Mouse (Mus musculus) liver, embryonic 14.5 days (tissue): ENCODE measurements at regions not wholly inside any gene's neighbourhood (a gene's known extent, or its start where the extent isn't known, plus 50 kb on each side); places are given as distances from the start of the nearest gene placed in this dataset.

ENCODE experiments used
- ATAC-seq: fragments of 200-750 bp; cut with Nextera tagmentation; 2 replicates; pipeline ENCODE4 v1.8.0; 2017; ENCODE audit warnings: moderate number of reproducible peaks, mild to moderate bottlenecking, moderate library complexity; ENCODE audit not compliant: insufficient read depth
- DNase-seq, 3 experiments: peaks; one replicate each; pipeline ENCODE4 v3.0.0-alpha.2; 2012 to 2013; ENCODE audit warnings: low read depth in 3 of 3, low spot score in 3 of 3
- H3K27ac ChIP-seq: fragments of 300-500 bp; sonication (generic); 2 replicates; pipeline ENCODE4 v1.5.1; 2014; ENCODE audit warnings: moderate library complexity, mild to moderate bottlenecking, control low read depth, inconsistent platforms
- H3K27me3 ChIP-seq: fragments of 300-500 bp; sonication (generic); 2 replicates; pipeline ENCODE4 v1.6.1; 2014; ENCODE audit warnings: mild to moderate bottlenecking, low read length, moderate library complexity; ENCODE audit not compliant: control insufficient read depth, insufficient read depth
- H3K36me3 ChIP-seq: fragments of 300-500 bp; sonication (generic); replicated peaks from 2 replicates; pipeline ENCODE4 v1.6.1; 2014; ENCODE audit warnings: low read depth; ENCODE audit not compliant: control insufficient read depth, insufficient read depth
- H3K4me1 ChIP-seq, 2 experiments: fragments of 200-500 bp in 1 of 2; fragments of 300-500 bp in 1 of 2; sonication (generic) in 1 of 2; replicated peaks; 2 replicates each; pipeline ENCODE4 v1.6.1; 2012 to 2014; ENCODE audit warnings: antibody characterized with exemption in 1 of 2, inconsistent platforms in 1 of 2, low read length in 1 of 2; ENCODE audit not compliant: control insufficient read depth in 2 of 2, insufficient read depth in 2 of 2
- H3K4me2 ChIP-seq: fragments of 300-500 bp; sonication (generic); 2 replicates; pipeline ENCODE4 v1.6.1; 2014; ENCODE audit warnings: low read depth, mild to moderate bottlenecking, control low read depth, moderate library complexity
- H3K4me3 ChIP-seq, 2 experiments: fragments of 200-500 bp in 1 of 2; fragments of 300-500 bp in 1 of 2; sonication (generic) in 1 of 2; 2 replicates each; pipeline ENCODE4 v1.5.1; 2012 to 2014; ENCODE audit warnings: low read depth in 2 of 2, low read length in 2 of 2, mild to moderate bottlenecking in 2 of 2, control low read depth in 1 of 2, inconsistent platforms in 1 of 2, moderate library complexity in 1 of 2; ENCODE audit not compliant: insufficient read depth in 1 of 2
- H3K9ac ChIP-seq: fragments of 300-500 bp; sonication (generic); replicated peaks from 2 replicates; pipeline ENCODE4 v1.6.1; 2014; ENCODE audit warnings: mild to moderate bottlenecking, control low read depth, moderate library complexity
- H3K9me3 ChIP-seq: fragments of 300-500 bp; sonication (generic); 2 replicates; pipeline ENCODE4 v1.6.1; 2016; ENCODE audit warnings: low read length, mixed read lengths; ENCODE audit not compliant: control insufficient read depth
- CTCF ChIP-seq: IDR thresholded peaks from 2 replicates; pipeline ENCODE4 v1.5.1; 2016; ENCODE audit warnings: antibody characterized with exemption, low read depth, control low read depth
- EP300 ChIP-seq: IDR thresholded peaks from 2 replicates; pipeline ENCODE4 v1.6.1; 2016; ENCODE audit warnings: antibody characterized with exemption, low read depth
- WGBS: fragments of 180-500 bp; shearing (Covaris S2); extraction: QIAGEN DNeasy Blood & Tissue Kit; methylation state at CpG from one replicate; pipeline ENCODE4 v1.1.7; 2014; ENCODE audit not compliant: insufficient replicate concordance; 5-methylcytosine and 5-hydroxymethylcytosine counted together

GRCm38 (mm10) chr17:45869014-45869968 lies 135.6 kb upstream of the 1600014C23Rik start:
- H3K36me3 ChIP-seq, result no peaks in the 10 kb centered on the region
- H3K9ac ChIP-seq, result no peak overlapping the region
- no peaks in the 10 kb centered on the region for H3K9me3 ChIP-seq
- peaks cover 17% of the 10 kb centered on the region for H3K27me3 ChIP-seq
- H3K4me2 ChIP-seq, result no peak overlapping the region
- TF ChIP-seq CTCF (no peak), EP300 (no peak)
- DNase-seq, result no peak
- H3K27ac ChIP-seq, result no peak overlapping the region
- peaks cover 0 to 12% of the 10 kb centered on the region in 2 experiments; a peak in 2 of 4 replicates for H3K4me1 ChIP-seq
- 58% methylated on average over 17 of the region's 17 CpGs for WGBS
- no peak for ATAC-seq
- no peak overlapping the region for H3K4me3 ChIP-seq

DNA sequence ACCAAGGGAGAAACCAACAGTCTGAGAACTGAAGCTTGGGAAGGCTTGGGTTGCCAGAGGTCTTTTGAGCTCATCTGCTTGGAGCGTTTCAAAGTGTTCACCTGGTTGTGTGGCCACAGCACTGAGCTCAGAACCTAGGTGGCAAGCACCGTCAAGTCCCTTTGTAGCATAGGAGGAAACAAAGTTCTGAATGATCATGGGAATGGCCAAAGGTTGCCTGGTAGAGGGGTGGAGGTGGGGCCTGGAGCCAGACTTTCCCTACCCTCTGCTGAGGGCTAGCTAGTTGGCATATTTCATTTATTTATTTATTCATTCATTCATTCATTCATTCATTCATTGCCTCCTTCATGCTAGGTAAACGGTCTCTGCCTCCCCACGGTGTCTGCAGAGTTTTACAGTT lies 134.9 kb upstream of the 1600014C23Rik start:
- Histone ChIP-seq H3K4me3 (no peak overlapping the region), H3K9me3 (no peaks in the 10 kb centered on the region), H3K27me3 (peaks cover 12% of the 10 kb centered on the region), H3K36me3 (no peaks in the 10 kb centered on the region), H3K27ac (no peak overlapping the region), H3K4me2 (no peak overlapping the region), H3K4me1 (peaks cover 0 to 9% of the 10 kb centered on the region in 2 experiments; a peak in 2 of 4 replicates), H3K9ac (no peak overlapping the region)
- ATAC-seq (no peak), DNase-seq (no peak)
- no peak for TF ChIP-seq CTCF
- TF ChIP-seq EP300, result no peak
- 59% methylated on average over 4 of the region's 4 CpGs for WGBS

DNA sequence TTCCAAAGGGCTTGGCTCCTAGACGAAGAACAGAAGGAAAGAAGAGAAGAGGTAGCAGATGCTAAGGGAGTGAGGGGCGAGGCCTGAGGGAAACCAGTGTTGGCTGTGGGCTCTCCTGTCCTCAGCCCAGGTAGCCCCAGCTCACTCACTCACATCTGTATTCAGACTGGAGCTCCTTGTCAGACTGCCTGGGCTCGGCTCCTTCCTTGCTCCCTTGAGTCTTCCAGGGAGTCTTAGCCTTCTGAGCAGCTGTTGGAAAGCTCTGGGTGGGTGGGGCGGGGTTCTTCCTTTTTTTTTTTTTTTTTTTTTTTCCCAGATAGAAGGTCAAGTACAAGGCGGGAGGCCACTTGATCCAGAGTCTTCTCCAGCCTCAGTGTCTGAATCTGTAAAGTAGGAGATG lies 134.1 kb upstream of the 1600014C23Rik start:
- Histone ChIP-seq H3K36me3 (no peaks in the 10 kb centered on the region), H3K9me3 (no peaks in the 10 kb centered on the region), H3K4me1 (peaks cover 0 to 9% of the 10 kb centered on the region in 2 experiments; a peak in 2 of 4 replicates), H3K4me3 (no peak overlapping the region), H3K27me3 (peaks cover 5% of the 10 kb centered on the region; the same call in 1 of the 2 replicates), H3K9ac (no peak overlapping the region), H3K27ac (no peak overlapping the region), H3K4me2 (no peak overlapping the region)
- ATAC-seq (no peak), DNase-seq (no peak)
- 58% methylated on average over 5 of the region's 5 CpGs for WGBS
- TF ChIP-seq CTCF (no peak), EP300 (no peak)

DNA sequence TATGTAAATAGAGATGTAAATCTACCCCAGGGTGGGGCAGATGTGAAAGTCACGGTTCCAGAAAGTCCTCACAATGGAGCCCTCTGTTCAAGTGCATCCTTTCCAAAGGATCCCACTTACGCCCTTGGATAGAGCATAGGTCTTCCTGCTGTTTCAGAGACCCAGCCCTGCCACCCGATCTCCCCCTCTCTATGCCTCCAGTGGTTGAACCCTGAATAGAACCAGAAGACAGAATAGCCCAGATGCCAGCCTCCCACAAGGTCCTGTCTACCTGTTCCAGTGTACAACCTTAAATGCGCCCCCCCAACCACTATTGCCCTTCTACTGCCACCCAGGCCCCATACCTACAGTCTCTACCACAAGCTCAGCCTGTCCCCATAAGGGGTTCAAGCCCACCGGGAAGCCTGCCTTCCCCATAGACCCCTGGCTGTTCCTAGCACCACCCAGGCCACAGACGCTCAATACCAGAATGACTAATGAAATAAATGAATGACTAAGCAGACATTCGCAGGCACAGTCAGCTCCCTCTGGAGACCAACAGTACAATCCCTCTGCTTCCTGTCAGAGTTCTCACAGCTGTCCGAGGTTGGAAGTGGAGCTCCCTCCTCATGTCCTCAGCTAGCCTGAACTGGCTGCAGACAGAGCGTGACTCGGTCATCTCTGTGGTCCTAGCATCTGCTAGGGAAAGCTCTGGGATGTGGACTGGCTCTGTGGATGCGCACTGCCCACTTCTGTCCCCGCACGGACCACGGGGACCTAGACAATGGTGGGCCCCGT lies 133.4 kb upstream of the 1600014C23Rik start:
- H3K9me3 ChIP-seq, result no peaks in the 10 kb centered on the region
- H3K4me1 ChIP-seq, result peaks cover 0 to 9% of the 10 kb centered on the region in 2 experiments; a peak in 2 of 4 replicates
- no peak overlapping the region for H3K27ac ChIP-seq
- H3K4me2 ChIP-seq, result no peak overlapping the region
- no peaks in the 10 kb centered on the region for H3K36me3 ChIP-seq
- DNase-seq (no peak), ATAC-seq (no peak)
- no peak overlapping the region for H3K9ac ChIP-seq
- WGBS, result 49% methylated on average over 15 of the region's 15 CpGs
- H3K4me3 ChIP-seq, result no peak overlapping the region
- H3K27me3 ChIP-seq, result no peaks in the 10 kb centered on the region
- TF ChIP-seq CTCF, result no peak
- no peak for TF ChIP-seq EP300

- Histone ChIP-seq H3K9ac (no peak overlapping the region), H3K27me3 (no peaks in the 10 kb centered on the region), H3K4me3 (no peak overlapping the region), H3K9me3 (no peaks in the 10 kb centered on the region), H3K27ac (no peak overlapping the region), H3K4me1 (peaks cover 0 to 6% of the 10 kb centered on the region in 2 experiments; a peak in 2 of 4 replicates), H3K4me2 (no peak overlapping the region), H3K36me3 (no peaks in the 10 kb centered on the region)
- TF ChIP-seq EP300 (no peak), CTCF (no peak)
- DNase-seq, result no peak
- 44% methylated on average over 10 of the region's 10 CpGs for WGBS
- ATAC-seq, result no peak
Observed at GRCm38 (mm10) chr17:45866346-45866745, 132.7 kb upstream of the 1600014C23Rik start.
